Mouse (Mus musculus) embryonic fibroblast, embryonic 13.5 days (primary cell): ENCODE results near the gene Awat1. TPM values are rescaled to one million over a fixed set of nuclear protein-coding genes. Genes with fewer than 3 reads are reported as not detected.
A peak's percentile ranks its signal among the peaks of the same experiment; 100 is the strongest.

Source experiments
- H3K27ac ChIP-seq: 2 replicates; pipeline ENCODE4 v1.5.1; 2012; ENCODE audit warnings: low read length, control low read depth, inconsistent platforms; ENCODE audit not compliant: insufficient read depth
- H3K4me1 ChIP-seq: 2 replicates; pipeline ENCODE4 v1.6.1; 2011; ENCODE audit warnings: low read length; ENCODE audit not compliant: control insufficient read depth, insufficient read depth
- H3K4me3 ChIP-seq: 2 replicates; pipeline ENCODE4 v1.5.1; 2011; ENCODE audit warnings: mild to moderate bottlenecking, control low read depth, low read length; ENCODE audit not compliant: insufficient read depth
- CTCF ChIP-seq: IDR thresholded peaks from 2 replicates; pipeline ENCODE4 v1.5.1; 2011; ENCODE audit warnings: mild to moderate bottlenecking, control low read depth, low read length, moderate library complexity, borderline replicate concordance; ENCODE audit not compliant: insufficient read depth
- POLR2A ChIP-seq: IDR thresholded peaks from 2 replicates; pipeline ENCODE4 v1.6.1; 2011; ENCODE audit warnings: low read depth, mild to moderate bottlenecking, control low read depth, low read length, moderate library complexity
- polyA plus RNA-seq: library from polyadenylated mRNA; stranded (reverse); fragments of >200 nt; gene quantifications from 2 replicates; pipeline ENCODE4 v1.2.4, GENCODE M21; 2011; ENCODE audit warnings: low read depth; ENCODE audit not compliant: missing spikeins, insufficient read length

Gene Awat1
- polyA plus RNA-seq, result not detected in 2 replicates

DNA sequence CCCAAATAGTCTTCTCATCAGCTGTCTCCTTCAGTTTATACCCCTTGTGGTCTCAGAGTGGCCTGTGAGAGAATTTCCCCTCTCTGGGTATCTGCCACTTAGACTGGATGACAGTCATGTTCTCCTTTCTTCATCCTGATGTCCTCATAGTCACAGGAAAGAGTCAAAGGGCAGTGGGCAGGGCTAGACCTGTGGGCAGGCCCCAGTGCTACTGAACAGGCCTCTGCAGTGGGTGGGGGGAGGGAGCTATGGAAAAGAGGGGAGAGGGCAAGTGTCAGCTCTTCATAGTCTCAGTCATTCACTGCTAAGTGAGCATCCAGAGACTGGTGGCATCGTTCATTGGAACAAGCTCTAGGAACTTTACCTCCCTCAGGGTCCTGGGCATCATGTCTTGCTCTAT, at the start of gene Awat1:
TSS of gene Awat1 (plus strand) at position 301 of the 400 bp plus-strand sequence.
- TF ChIP-seq POLR2A (no peak), CTCF (no peak)
- Histone ChIP-seq H3K4me3 (no peak within 1 kb of the TSS), H3K27ac (no peak within 1 kb of the TSS), H3K4me1 (no peaks in the 10 kb centered on the region)

DNA sequence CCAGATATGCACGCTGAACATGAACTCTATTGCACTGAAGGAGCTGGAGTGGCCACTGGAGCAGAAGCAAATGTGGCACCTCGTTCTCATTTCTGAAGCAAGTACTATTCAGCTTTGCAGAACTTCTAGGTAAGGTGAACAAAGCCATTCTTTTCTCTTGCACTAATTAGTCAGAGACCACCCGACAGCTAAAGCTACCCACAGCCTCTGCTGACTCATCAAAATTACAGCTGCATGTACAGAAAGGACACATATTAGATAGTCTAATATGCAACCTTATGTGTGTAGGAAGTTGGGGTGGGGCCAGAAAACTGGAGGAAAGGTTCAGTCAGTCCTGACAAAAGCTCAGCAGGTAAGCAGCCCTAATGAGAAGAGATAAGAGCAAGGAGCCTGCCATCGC, 47.6 kb upstream of the Awat1 start, which contains the start of gene Dgat2l6:
TSS of gene Dgat2l6 (plus strand) at position 368 of the 400 bp plus-strand sequence.
- Histone ChIP-seq H3K4me3 (no peak within 1 kb of the TSS), H3K27ac (no peak within 1 kb of the TSS), H3K4me1 (no peaks in the 10 kb centered on the region)
- TF ChIP-seq POLR2A (no peak), CTCF (no peak)

DNA sequence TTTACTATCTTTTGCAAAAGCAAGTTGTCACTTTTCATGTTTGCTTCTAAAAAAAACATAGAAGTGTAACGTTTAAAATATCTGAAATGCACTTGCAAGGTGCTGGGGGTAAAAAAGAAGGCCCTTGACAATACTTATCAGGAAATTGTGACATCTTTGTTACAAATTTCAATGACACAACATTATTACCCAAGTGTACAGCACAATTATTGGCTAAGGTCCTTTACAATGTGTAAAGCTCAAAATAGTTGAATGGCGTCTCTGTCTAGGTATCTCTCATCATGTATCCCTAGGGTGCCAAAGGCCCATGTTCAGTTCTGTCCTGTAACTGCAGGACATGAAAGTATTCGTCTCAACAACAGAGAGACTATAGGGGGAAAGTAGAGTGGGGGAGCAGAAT, 16.0 kb upstream of the Awat1 start:
- no peak overlapping the region for H3K4me3 ChIP-seq
- no peaks in the 10 kb centered on the region for H3K4me1 ChIP-seq
- TF ChIP-seq CTCF (no peak), POLR2A (no peak)
- H3K27ac ChIP-seq, result no peak overlapping the region

DNA sequence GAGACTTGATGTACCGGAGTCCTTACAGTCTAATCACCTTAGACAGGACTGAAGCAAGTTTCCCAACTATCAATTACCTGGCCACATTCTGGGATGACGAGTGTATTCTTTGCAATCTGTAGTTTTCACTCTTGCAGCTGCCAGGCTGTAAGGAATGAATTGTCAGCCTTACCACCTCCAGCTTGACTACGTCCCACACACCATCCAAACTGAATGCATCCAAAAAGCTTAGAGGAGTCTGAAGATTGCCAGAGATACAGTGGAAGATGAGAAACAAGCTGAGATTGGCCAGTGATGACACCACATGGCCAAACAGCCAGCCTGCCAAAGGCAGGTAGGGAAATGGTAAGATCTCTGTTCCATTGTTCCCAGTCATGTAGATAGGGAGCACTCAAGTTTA, 6.4 kb upstream of the Awat1 start:
- Histone ChIP-seq H3K4me1 (no peaks in the 10 kb centered on the region), H3K27ac (no peak overlapping the region), H3K4me3 (no peak overlapping the region)
- TF ChIP-seq POLR2A (no peak), CTCF (no peak)

DNA sequence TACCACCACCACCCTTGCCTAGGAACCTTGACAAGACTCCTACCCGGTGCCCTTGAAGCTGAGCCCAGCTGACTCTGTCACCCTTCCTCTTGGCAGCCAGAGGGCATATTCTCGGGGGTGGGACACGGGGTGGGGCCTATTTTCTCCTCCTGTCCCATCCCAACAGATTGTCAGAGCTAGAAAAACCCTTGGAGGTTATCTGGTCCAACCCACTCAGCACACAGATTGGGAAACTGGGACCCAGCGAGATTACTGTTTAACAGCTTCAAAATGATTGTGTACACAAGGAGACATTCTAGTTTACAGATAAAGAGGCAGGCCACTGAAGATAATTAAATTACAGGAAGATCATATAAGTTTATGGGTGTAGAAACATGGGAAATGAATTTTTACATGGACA, 22.7 kb downstream of the Awat1 start, which contains the start of gene P2ry4:
TSS of gene P2ry4 (minus strand) at position 79 of the 400 bp plus-strand sequence.
- no peak for TF ChIP-seq CTCF
- TF ChIP-seq POLR2A, result no peak
- H3K4me1 ChIP-seq, result no peaks in the 10 kb centered on the region
- no peak within 1 kb of the TSS for H3K4me3 ChIP-seq
- H3K27ac ChIP-seq, result no peak within 1 kb of the TSS

DNA sequence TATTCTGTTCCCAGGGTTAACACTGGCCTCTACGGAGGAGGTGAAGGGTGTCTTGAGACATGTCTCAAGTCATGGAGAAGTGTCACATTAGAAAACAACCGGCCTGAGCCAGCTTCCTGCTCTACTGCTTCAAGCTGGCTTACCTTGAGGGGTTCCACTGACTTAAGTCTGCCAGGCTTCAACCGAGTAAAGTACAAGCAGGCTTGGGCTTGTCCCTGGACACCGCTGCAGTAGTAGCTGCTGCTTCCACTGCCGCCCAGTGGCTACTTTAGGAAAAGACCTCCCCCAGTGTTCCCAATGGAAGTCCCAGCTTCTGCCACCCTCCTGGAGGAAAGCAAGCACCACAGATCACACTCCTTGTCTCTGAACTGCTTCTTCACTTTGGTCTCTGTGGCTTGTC, 25.4 kb downstream of the Awat1 start:
- H3K4me3 ChIP-seq, result no peak overlapping the region
- TF ChIP-seq POLR2A (no peak), CTCF (peak; percentile 31; the same call in 1 of the 2 replicates)
- H3K27ac ChIP-seq, result no peak overlapping the region
- H3K4me1 ChIP-seq, result no peaks in the 10 kb centered on the region

DNA sequence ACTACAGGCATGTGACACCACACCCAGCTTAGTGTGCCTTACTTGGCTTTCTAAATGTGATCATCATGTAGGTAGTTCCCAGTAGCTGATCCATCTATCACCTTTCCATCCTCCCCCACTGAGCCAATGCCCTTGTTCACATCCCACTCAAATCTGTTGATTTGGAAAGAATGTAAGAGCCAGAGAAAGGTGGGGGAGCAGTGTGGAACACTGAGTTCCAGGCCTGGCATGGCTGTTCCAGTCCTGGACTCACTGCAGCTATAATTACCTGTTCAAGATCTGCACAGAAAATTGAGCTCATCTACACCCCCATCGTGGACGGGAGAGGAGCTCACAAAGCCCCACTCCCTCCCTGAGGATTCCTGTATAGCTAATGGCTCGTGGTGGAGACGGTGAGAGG, 27.7 kb downstream of the Awat1 start:
- Histone ChIP-seq H3K4me3 (no peak overlapping the region), H3K4me1 (no peaks in the 10 kb centered on the region), H3K27ac (no peak overlapping the region)
- TF ChIP-seq POLR2A, result no peak
- no peak for TF ChIP-seq CTCF

DNA sequence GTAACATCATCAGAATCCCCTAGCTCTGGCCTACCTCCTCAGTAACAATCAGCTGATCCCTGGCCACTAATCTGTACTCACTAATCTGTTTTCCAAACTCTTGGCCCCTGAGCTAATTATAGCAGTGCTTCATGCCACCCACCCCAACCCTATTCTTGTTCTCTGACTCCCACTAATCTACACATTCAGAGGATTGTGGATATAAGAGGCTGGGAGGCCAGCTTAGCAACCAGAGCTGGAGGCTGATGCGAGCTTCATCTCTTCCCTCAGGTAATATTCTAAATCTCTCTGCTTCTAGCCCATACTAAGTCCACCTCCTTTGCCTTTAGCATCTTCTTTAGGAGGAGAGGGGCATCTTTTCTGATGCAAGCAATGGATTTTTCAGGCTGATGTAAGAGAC, 33.3 kb downstream of the Awat1 start, which contains the start of gene Arr3:
TSS of gene Arr3 (plus strand) at position 184 of the 400 bp plus-strand sequence.
- H3K4me3 ChIP-seq, result no peak within 1 kb of the TSS
- no peaks in the 10 kb centered on the region for H3K4me1 ChIP-seq
- no peak within 1 kb of the TSS for H3K27ac ChIP-seq
- no peak for TF ChIP-seq CTCF
- no peak for TF ChIP-seq POLR2A

DNA sequence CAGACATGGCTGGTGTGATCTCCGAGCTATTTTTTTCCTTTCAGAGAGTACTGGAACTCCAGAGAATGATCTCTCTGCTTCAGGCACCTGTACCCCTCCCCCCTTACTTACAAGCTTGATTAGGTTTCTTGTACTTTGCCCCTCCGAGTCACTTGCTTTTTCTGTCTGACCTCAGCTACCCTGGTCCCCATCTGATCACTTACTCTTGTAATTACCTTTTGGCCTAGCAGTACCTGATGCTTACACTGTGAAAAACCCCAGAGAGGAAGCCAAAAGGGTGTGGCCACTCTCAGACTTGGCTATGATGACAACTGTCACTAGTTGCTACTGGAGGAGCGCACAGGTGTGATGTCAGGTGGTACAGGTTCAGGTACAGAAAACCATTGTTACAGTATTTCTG, 46.4 kb downstream of the Awat1 start:
- no peak for TF ChIP-seq POLR2A
- no peak for TF ChIP-seq CTCF
- H3K4me3 ChIP-seq, result no peak overlapping the region
- H3K4me1 ChIP-seq, result no peaks in the 10 kb centered on the region
- no peak overlapping the region for H3K27ac ChIP-seq

DNA sequence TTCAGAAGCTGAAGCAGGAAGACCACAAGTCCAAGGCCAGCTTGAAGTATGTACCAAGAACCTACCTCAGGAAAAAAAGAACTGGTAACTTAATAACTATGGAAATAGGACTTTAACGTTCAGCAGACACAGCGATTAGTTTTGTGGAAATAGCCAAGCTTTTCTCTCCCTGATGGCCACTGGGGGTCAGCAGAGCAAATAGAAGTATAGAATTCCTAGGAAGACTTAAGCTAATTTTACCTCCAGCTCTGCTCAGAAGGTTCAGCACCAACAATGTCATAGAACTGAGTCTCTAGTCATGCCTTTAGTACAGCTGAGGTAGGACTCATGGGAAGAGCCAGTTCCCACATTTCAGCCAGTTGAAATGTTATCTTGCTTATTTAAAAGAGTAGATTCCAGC, 49.3 kb downstream of the Awat1 start:
- TF ChIP-seq POLR2A (no peak), CTCF (no peak)
- H3K4me3 ChIP-seq, result no peak overlapping the region

DNA sequence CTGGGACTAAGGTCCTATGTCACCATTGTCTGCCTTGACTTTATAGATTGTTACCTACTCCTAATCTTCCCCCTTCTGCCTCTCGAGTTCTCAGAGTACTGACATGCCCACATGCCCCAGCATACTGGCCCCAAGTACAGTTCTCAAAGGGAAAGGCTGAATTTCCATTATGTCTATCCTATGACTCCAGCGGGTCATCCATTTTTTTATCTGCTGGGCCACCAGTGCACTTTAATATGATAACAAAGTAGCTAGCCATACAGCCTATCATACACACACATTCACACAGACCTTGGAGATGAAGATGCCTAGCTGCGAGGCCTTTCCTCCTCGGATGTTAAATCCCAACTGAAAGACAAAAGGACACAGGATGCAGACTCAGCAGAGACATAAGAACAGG, 52.2 kb downstream of the Awat1 start:
- H3K27ac ChIP-seq, result no peak overlapping the region
- no peak for TF ChIP-seq POLR2A
- TF ChIP-seq CTCF, result no peak
- no peak overlapping the region for H3K4me3 ChIP-seq
- no peaks in the 10 kb centered on the region for H3K4me1 ChIP-seq

More for the DNA sequence above, 49.3 kb downstream of the Awat1 start:
- no peak overlapping the region for H3K27ac ChIP-seq
- H3K4me1 ChIP-seq, result no peaks in the 10 kb centered on the region
